Mouse (Mus musculus) left cerebral cortex, postnatal 25 days (tissue): ENCODE data around the gene Gm11634. TPM values are rescaled to one million over a fixed set of nuclear protein-coding genes. Genes with fewer than 3 reads are reported as not detected.
"Not testable (repeated sequence)": the region's sequence is repeated elsewhere in the genome, so short reads cannot be mapped to it uniquely, and the experiment has no call there.

Experiments used
- DNase-seq, 2 experiments: peaks; one replicate each; pipeline ENCODE4 v3.0.0; 2022; ENCODE audit warnings: low spot score in 2 of 2, mixed read lengths in 1 of 2
- intact Hi-C: fragments of 180-260 bp; cut with DNase I; formaldehyde crosslinking; loops from one replicate; pipeline ENCODE4 v1.15.1; 2025
- total RNA-seq, 2 experiments: library from RNA; stranded (reverse); gene quantifications; 2 replicates each; pipeline ENCODE4 v1.2.3; 2021

Gm11634 gene
- total RNA-seq, 2 experiments from 2014 or later = not detected

- intact Hi-C loops = no loop called here
- peak in 1 of 2 experiments; percentile 7 for DNase-seq
These were observed 18.8 kb upstream of the Gm11634 start for GRCm38 (mm10) chr11:101617849-101618248.

- intact Hi-C loops = no loop called here
- DNase-seq = no peak
These were observed 18.1 kb upstream of the Gm11634 start for GRCm38 (mm10) chr11:101616948-101617767.

GRCm38 (mm10) chr11:101616104-101616503, 17.0 kb upstream of the Gm11634 start:
- intact Hi-C loops = no loop called here
- DNase-seq = no peak

- no peak for DNase-seq
- intact Hi-C loops = no loop called here
These were observed 16.3 kb upstream of the Gm11634 start for GRCm38 (mm10) chr11:101615380-101615779.

- intact Hi-C loops = no loop called here
- DNase-seq = no peak
These were observed 15.1 kb upstream of the Gm11634 start for GRCm38 (mm10) chr11:101614116-101614515.

- intact Hi-C loops = no loop called here
- DNase-seq = no peak
These were observed 14.5 kb upstream of the Gm11634 start for GRCm38 (mm10) chr11:101613596-101613995.

- no peak for DNase-seq
- intact Hi-C loops = no loop called here
These were observed 11.4 kb upstream of the Gm11634 start for GRCm38 (mm10) chr11:101610445-101610844.

GRCm38 (mm10) chr11:101607134-101607533, 8.1 kb upstream of the Gm11634 start:
- intact Hi-C loops, DNase-seq: not testable (repeated sequence)

- peak; percentile 18 to 27 for DNase-seq
- intact Hi-C loops = not testable (repeated sequence)
These were observed 5.7 kb upstream of the Gm11634 start for GRCm38 (mm10) chr11:101604531-101605453.

GRCm38 (mm10) chr11:101604116-101604515, 5.1 kb upstream of the Gm11634 start:
- intact Hi-C loops = no loop called here
- DNase-seq = no peak

- intact Hi-C loops = no loop called here
These were observed 3.4 kb upstream of the Gm11634 start for GRCm38 (mm10) chr11:101602491-101602890.

GRCm38 (mm10) chr11:101589989-101590624, 8.9 kb downstream of the Gm11634 start:
- DNase-seq = no peak
- intact Hi-C loops = no loop called here

More at GRCm38 (mm10) chr11:101602491-101602890, 3.4 kb upstream of the Gm11634 start:
- DNase-seq = no peak

GRCm38 (mm10) chr11:101589444-101589843, 9.6 kb downstream of the Gm11634 start:
- DNase-seq = peak; percentile 27 to 44
- intact Hi-C loops = no loop called here

GRCm38 (mm10) chr11:101588868-101589267, 10.2 kb downstream of the Gm11634 start:
- intact Hi-C loops = no loop called here
- no peak for DNase-seq

GRCm38 (mm10) chr11:101587676-101588075, 11.4 kb downstream of the Gm11634 start:
- peak; percentile 47 to 84 for DNase-seq
- intact Hi-C loops = no loop called here

- no peak for DNase-seq
- intact Hi-C loops = no loop called here
These were observed 13.3 kb downstream of the Gm11634 start for GRCm38 (mm10) chr11:101585805-101586204.

GRCm38 (mm10) chr11:101585031-101585430, 14.0 kb downstream of the Gm11634 start:
- intact Hi-C loops, DNase-seq: not testable (repeated sequence)

GRCm38 (mm10) chr11:101583205-101583604, 15.9 kb downstream of the Gm11634 start:
- intact Hi-C loops = no loop called here
- DNase-seq = no peak

- DNase-seq = no peak
- intact Hi-C loops = no loop called here
These were observed 16.7 kb downstream of the Gm11634 start, which contains the start of gene Tmem106a for GRCm38 (mm10) chr11:101582054-101583035. Gene Tmem106a, plus strand, starts transcription at chr11:101582242.
